Mouse (Mus musculus) stomach, postnatal 0 days (tissue): Measurements from ENCODE around the gene Spryd4.
"Not testable (repeated sequence)": the region's sequence is repeated elsewhere in the genome, so short reads cannot be mapped to it uniquely, and the experiment has no call there.

ENCODE experiments used
- CTCF ChIP-seq: IDR thresholded peaks from 2 replicates; pipeline ENCODE4 v1.5.1; 2016; ENCODE audit warnings: antibody characterized with exemption, low read depth, mild to moderate bottlenecking, moderate library complexity
- EP300 ChIP-seq: optimal IDR thresholded peaks from 2 replicates; pipeline ENCODE3; 2016; ENCODE audit warnings: antibody characterized with exemption

DNA sequence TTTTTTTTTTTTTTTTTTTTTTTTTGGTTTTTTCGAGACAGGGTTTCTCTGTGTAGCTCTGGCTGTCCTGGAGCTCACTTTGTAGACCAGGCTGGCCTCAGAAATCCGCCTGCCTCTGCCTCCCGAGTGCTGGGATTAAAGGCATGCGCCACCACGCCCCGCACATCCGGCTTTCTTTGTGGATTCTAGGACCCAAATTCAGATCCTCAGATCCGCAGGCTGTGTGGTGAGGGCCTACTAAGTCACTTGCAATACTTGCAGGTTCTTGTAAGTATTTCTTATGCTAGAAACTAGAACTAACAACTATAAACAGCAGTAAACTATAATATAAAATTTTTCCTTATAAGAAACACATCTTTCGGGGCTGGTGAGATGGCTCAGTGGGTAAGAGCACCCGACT is 40.3 kb downstream of the Spryd4 start:
- not testable (repeated sequence) for TF ChIP-seq EP300, CTCF
